Mouse (Mus musculus): Measurements from ENCODE around the gene Rnaset2a. TPM values are rescaled to one million over a fixed set of nuclear protein-coding genes. Genes with fewer than 3 reads are reported as not detected.
"Not testable (repeated sequence)": the region's sequence is repeated elsewhere in the genome, so short reads cannot be mapped to it uniquely, and the experiment has no call there.

The Rnaset2a gene
- polyA plus RNA-seq, 1 experiment = 2.3 TPM

DNA sequence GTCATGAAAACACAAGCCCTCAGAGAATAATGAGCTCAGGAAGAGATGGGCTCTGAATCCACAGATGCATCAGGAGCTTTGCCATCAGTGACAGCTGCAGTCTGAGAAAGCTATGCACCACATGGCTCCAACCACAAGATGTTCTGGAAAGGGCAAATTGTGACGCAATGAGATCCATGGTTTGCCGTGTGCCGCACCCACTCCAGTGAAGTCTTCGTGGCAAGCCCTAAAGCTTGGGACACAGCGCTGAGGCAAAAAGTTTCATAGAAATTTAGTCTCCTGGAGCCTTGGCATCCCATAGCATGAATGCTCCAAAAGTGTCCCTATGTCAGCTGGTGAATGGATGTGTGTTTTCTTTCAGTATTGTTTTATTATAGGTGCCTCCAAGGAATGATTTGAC, 9.8 kb downstream of the Rnaset2a start:
- not testable (repeated sequence) for H3K4me3 ChIP-seq (replicated peaks; ENCODE audit: control insufficient read depth, low read depth, low read length); H3K27ac ChIP-seq (ENCODE audit: control insufficient read depth, insufficient read depth, low read depth, low read length, poor library complexity)
- 80% methylated on average over 5 of the region's 5 CpGs for WGBS

DNA sequence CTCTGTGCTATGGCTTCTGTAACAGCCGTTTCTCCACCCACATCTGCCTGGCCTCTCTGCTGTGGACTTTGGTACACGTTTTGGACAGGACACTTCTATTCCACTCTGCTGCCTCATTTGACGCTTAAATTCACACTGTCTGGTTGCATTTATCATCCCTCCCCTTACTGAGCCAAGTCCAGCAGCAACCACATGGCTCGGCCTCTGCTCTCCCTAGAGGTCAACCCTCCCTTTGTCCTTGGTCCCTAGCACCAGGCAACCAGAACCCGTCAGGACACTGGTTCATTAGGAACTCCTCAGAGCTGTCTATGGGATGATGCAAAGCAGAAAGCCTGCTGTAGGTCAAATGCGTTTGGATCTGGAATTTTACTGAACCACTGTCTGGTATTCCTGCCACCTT, 17.0 kb downstream of the Rnaset2a start:
- WGBS = no CpG with 5 or more reads among the region's 6 CpGs
- H3K4me1 ChIP-seq (ENCODE audit: control insufficient read depth, insufficient read depth, low read length); H3K27ac ChIP-seq (ENCODE audit: control insufficient read depth, insufficient read depth, low read depth, low read length, poor library complexity); H3K4me3 ChIP-seq (replicated peaks; ENCODE audit: control insufficient read depth, low read depth, low read length): not testable (repeated sequence)

More for the DNA sequence above, 9.8 kb downstream of the Rnaset2a start:
- not testable (repeated sequence) for H3K4me1 ChIP-seq (ENCODE audit: control insufficient read depth, insufficient read depth, low read length)

DNA sequence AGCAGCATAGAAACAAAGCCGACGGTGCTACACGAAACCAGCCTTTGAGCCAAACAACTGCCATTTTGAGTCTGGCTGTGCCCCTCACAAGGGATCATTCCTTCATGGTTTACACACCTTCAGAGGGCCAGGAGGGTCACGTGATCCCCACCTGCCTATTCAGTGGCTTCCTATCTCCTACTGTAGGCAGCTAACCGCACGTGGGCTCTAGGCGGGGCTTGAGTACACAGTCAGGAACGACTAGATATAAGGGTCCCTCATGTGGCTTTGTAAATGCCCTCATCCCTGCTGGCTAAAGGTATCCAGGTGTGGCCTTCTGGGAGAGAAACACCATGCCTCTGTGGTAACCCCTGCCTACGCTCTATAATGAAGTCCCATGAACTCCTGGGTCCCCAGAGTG, 18.3 kb downstream of the Rnaset2a start:
- not testable (repeated sequence) for H3K4me1 ChIP-seq (ENCODE audit: control insufficient read depth, insufficient read depth, low read length); H3K4me3 ChIP-seq (replicated peaks; ENCODE audit: control insufficient read depth, low read depth, low read length); H3K27ac ChIP-seq (ENCODE audit: control insufficient read depth, insufficient read depth, low read depth, low read length, poor library complexity)
- 84% methylated on average over 9 of the region's 9 CpGs for WGBS

- WGBS = 38% methylated on average over 2 of the region's 7 CpGs
- not testable (repeated sequence) for H3K4me3 ChIP-seq (replicated peaks; ENCODE audit: control insufficient read depth, low read depth, low read length); H3K27ac ChIP-seq (ENCODE audit: control insufficient read depth, insufficient read depth, low read depth, low read length, poor library complexity); H3K4me1 ChIP-seq (ENCODE audit: control insufficient read depth, insufficient read depth, low read length)
Measured at GRCm38 (mm10) chr17:8128326-8128993, 19.4 kb downstream of the Rnaset2a start.

DNA sequence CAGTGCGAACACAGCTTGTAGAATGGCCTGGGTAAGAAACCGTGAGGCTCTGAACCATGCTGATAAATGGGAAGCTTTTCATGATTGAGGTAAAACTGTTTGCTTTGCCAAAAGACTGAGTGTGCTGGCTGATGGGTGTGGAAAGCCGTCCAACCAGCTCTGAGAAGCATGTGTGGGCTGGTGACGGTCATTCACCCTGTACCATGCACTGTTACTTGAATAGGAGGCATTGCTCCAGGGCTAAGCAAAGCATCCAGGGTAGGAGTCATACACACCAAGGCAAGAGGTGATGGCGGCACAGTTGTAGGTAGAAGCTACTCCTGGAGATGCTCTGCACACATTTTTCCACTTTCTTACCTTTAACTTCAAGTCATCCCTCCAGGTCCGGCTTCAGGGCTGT, 23.3 kb downstream of the Rnaset2a start:
- WGBS = 86% methylated on average over 3 of the region's 6 CpGs
- not testable (repeated sequence) for H3K27ac ChIP-seq (ENCODE audit: control insufficient read depth, insufficient read depth, low read depth, low read length, poor library complexity); H3K4me3 ChIP-seq (replicated peaks; ENCODE audit: control insufficient read depth, low read depth, low read length); H3K4me1 ChIP-seq (ENCODE audit: control insufficient read depth, insufficient read depth, low read length)

GRCm38 (mm10) chr17:8122974-8123373, 24.9 kb downstream of the Rnaset2a start:
- not testable (repeated sequence) for H3K27ac ChIP-seq (ENCODE audit: control insufficient read depth, insufficient read depth, low read depth, low read length, poor library complexity); H3K4me1 ChIP-seq (ENCODE audit: control insufficient read depth, insufficient read depth, low read length); H3K4me3 ChIP-seq (replicated peaks; ENCODE audit: control insufficient read depth, low read depth, low read length)
- no CpG with 5 or more reads among the region's 3 CpGs for WGBS

- H3K27ac ChIP-seq (ENCODE audit: control insufficient read depth, insufficient read depth, low read depth, low read length, poor library complexity); H3K4me3 ChIP-seq (replicated peaks; ENCODE audit: control insufficient read depth, low read depth, low read length); H3K4me1 ChIP-seq (ENCODE audit: control insufficient read depth, insufficient read depth, low read length): not testable (repeated sequence)
- WGBS = no CpG with 5 or more reads among the region's 6 CpGs
Measured at GRCm38 (mm10) chr17:8116928-8117327, 31.0 kb downstream of the Rnaset2a start.

- not testable (repeated sequence) for H3K27ac ChIP-seq (ENCODE audit: control insufficient read depth, insufficient read depth, low read depth, low read length, poor library complexity); H3K4me3 ChIP-seq (replicated peaks; ENCODE audit: control insufficient read depth, low read depth, low read length); H3K4me1 ChIP-seq (ENCODE audit: control insufficient read depth, insufficient read depth, low read length)
- 1% methylated on average over 8 of the region's 11 CpGs for WGBS
Measured at GRCm38 (mm10) chr17:8116378-8116777, 31.5 kb downstream of the Rnaset2a start.

- H3K27ac ChIP-seq (ENCODE audit: control insufficient read depth, insufficient read depth, low read depth, low read length, poor library complexity); H3K4me1 ChIP-seq (ENCODE audit: control insufficient read depth, insufficient read depth, low read length); H3K4me3 ChIP-seq (replicated peaks; ENCODE audit: control insufficient read depth, low read depth, low read length): not testable (repeated sequence)
- WGBS = no CpG with 5 or more reads among the region's 1 CpGs
Measured at GRCm38 (mm10) chr17:8112199-8112598, 35.7 kb downstream of the Rnaset2a start.

- not testable (repeated sequence) for H3K4me3 ChIP-seq (replicated peaks; ENCODE audit: control insufficient read depth, low read depth, low read length); H3K4me1 ChIP-seq (ENCODE audit: control insufficient read depth, insufficient read depth, low read length); H3K27ac ChIP-seq (ENCODE audit: control insufficient read depth, insufficient read depth, low read depth, low read length, poor library complexity)
- 40% methylated on average over 3 of the region's 6 CpGs for WGBS
Measured at GRCm38 (mm10) chr17:8101297-8101609, 46.6 kb downstream of the Rnaset2a start.

GRCm38 (mm10) chr17:8100405-8101296, 47.2 kb downstream of the Rnaset2a start:
- not testable (repeated sequence) for H3K4me3 ChIP-seq (replicated peaks; ENCODE audit: control insufficient read depth, low read depth, low read length); H3K4me1 ChIP-seq (ENCODE audit: control insufficient read depth, insufficient read depth, low read length); H3K27ac ChIP-seq (ENCODE audit: control insufficient read depth, insufficient read depth, low read depth, low read length, poor library complexity)
- 85% methylated on average over 6 of the region's 26 CpGs for WGBS

GRCm38 (mm10) chr17:8096199-8096598, 51.7 kb downstream of the Rnaset2a start:
- WGBS = 49% methylated on average over 4 of the region's 5 CpGs
- not testable (repeated sequence) for H3K4me1 ChIP-seq (ENCODE audit: control insufficient read depth, insufficient read depth, low read length); H3K27ac ChIP-seq (ENCODE audit: control insufficient read depth, insufficient read depth, low read depth, low read length, poor library complexity); H3K4me3 ChIP-seq (replicated peaks; ENCODE audit: control insufficient read depth, low read depth, low read length)

GRCm38 (mm10) chr17:8095653-8096052, 52.2 kb downstream of the Rnaset2a start:
- 62% methylated on average over 3 of the region's 5 CpGs for WGBS
- not testable (repeated sequence) for H3K4me3 ChIP-seq (replicated peaks; ENCODE audit: control insufficient read depth, low read depth, low read length); H3K27ac ChIP-seq (ENCODE audit: control insufficient read depth, insufficient read depth, low read depth, low read length, poor library complexity); H3K4me1 ChIP-seq (ENCODE audit: control insufficient read depth, insufficient read depth, low read length)

All from bone marrow, adult 2 months (tissue).